Mouse (Mus musculus) forebrain, embryonic 11.5 days (tissue): ENCODE results near the gene Mov10. TPM values are rescaled to one million over a fixed set of nuclear protein-coding genes. Genes with fewer than 3 reads are reported as not detected.

ENCODE experiments used
- polyA plus RNA-seq: library from polyadenylated mRNA; unstranded; fragments of >200 nt; fragmentation: Nextera tagmentation; extraction: Ambion mirVana; gene quantifications from 2 replicates; pipeline ENCODE4 v1.2.1, GENCODE M21; 2014

Mov10 gene
- polyA plus RNA-seq, 1 experiment from 2014 or later, result 15.3 TPM

Other genes with a start within 250 kb of the Mov10 start
- gene Slc16a1, start 179.9 kb downstream of the Mov10 start, polyA plus RNA-seq, result 45.1 and 45.9 TPM in 2 replicates
- gene Ppm1j, start 37.5 kb downstream of the Mov10 start, polyA plus RNA-seq, result 1.1 and 1.2 TPM in 2 replicates
- 0.24 TPM in 1 of 2 replicates, not detected in the other for gene Fam19a3, start 36.7 kb downstream of the Mov10 start, polyA plus RNA-seq
- 80.5 and 98.0 TPM in 2 replicates for gene Rhoc, start 30.2 kb downstream of the Mov10 start, polyA plus RNA-seq
- gene St7l, start 45.4 kb upstream of the Mov10 start, polyA plus RNA-seq, result 25.0 and 30.3 TPM in 2 replicates
- 228 and 240 TPM in 2 replicates for gene Capza1, start 45.9 kb upstream of the Mov10 start, polyA plus RNA-seq
- gene Wnt2b, start 143.4 kb upstream of the Mov10 start, polyA plus RNA-seq, result 1.2 and 1.4 TPM in 2 replicates
- 49.4 and 50.4 TPM in 2 replicates for gene Cttnbp2nl, start 234.6 kb upstream of the Mov10 start, polyA plus RNA-seq
- not detected in 2 replicates for gene 4930564D02Rik, start 248.3 kb upstream of the Mov10 start, polyA plus RNA-seq